Mouse (Mus musculus) erythroblast, embryonic 14.5 days (primary cell): Measurements from ENCODE around the gene Homer3.

Experiments used
- GATA1 ChIP-seq: IDR thresholded peaks from 2 replicates; pipeline ENCODE4 v1.6.1; 2012; ENCODE audit warnings: low read length, inconsistent platforms, mixed read lengths
- TAL1 ChIP-seq: IDR thresholded peaks from 3 replicates; pipeline ENCODE4 v1.6.1; 2012; ENCODE audit warnings: low read length, inconsistent platforms, mixed read lengths

- no peak for TF ChIP-seq TAL1
- TF ChIP-seq GATA1, result no peak
Measured at GRCm38 (mm10) chr8:70237842-70238241, 44.8 kb upstream of the Homer3 start.
